Mouse (Mus musculus) limb, embryonic 13.5 days (tissue): ENCODE results near the gene Taok3. TPM values are rescaled to one million over a fixed set of nuclear protein-coding genes. Genes with fewer than 3 reads are reported as not detected.
A peak's percentile ranks its signal among the peaks of the same experiment; 100 is the strongest.

ENCODE experiments used
- ATAC-seq: fragments of 200-750 bp; cut with Nextera tagmentation; 2 replicates; pipeline ENCODE4 v1.8.0; 2017; ENCODE audit warnings: low read depth, moderate number of reproducible peaks, moderate TSS enrichment; ENCODE audit not compliant: low FRiP score
- H3K27ac ChIP-seq: fragments of 300-500 bp; sonication (generic); 2 replicates; pipeline ENCODE4 v1.5.1; 2015; ENCODE audit warnings: inconsistent platforms, mild to moderate bottlenecking, moderate library complexity
- H3K27me3 ChIP-seq: fragments of 300-500 bp; sonication (generic); 2 replicates; pipeline ENCODE4 v1.6.1; 2015; ENCODE audit warnings: mild to moderate bottlenecking, inconsistent platforms
- H3K36me3 ChIP-seq: fragments of 300-500 bp; sonication (generic); 2 replicates; pipeline ENCODE4 v1.6.1; 2015; ENCODE audit warnings: inconsistent platforms, mild to moderate bottlenecking, moderate library complexity
- H3K4me1 ChIP-seq: fragments of 300-500 bp; sonication (generic); 2 replicates; pipeline ENCODE4 v1.6.1; 2015; ENCODE audit warnings: inconsistent platforms
- H3K4me2 ChIP-seq: fragments of 300-500 bp; sonication (generic); replicated peaks from 2 replicates; pipeline ENCODE4 v1.6.1; 2015; ENCODE audit warnings: inconsistent platforms, mild to moderate bottlenecking, moderate library complexity
- H3K4me3 ChIP-seq: fragments of 300-500 bp; sonication (generic); 2 replicates; pipeline ENCODE4 v1.5.1; 2015; ENCODE audit warnings: moderate library complexity, mild to moderate bottlenecking, inconsistent platforms
- H3K9ac ChIP-seq: fragments of 300-500 bp; sonication (generic); 2 replicates; pipeline ENCODE4 v1.6.1; 2015; ENCODE audit warnings: mild to moderate bottlenecking, inconsistent platforms
- H3K9me3 ChIP-seq: fragments of 300-500 bp; sonication (generic); 2 replicates; pipeline ENCODE4 v1.6.1; 2016; ENCODE audit warnings: inconsistent platforms
- WGBS: fragments of 180-500 bp; shearing (Covaris S2); methylation state at CpG from one replicate; pipeline ENCODE4 v1.1.7; 2015; 5-methylcytosine and 5-hydroxymethylcytosine counted together
- polyA plus RNA-seq: library from polyadenylated mRNA; unstranded; fragments of >200 nt; fragmentation: Nextera tagmentation; extraction: Ambion mirVana; gene quantifications from 2 replicates; pipeline ENCODE4 v1.2.1, GENCODE M21; 2015

Gene Taok3
- polyA plus RNA-seq, 1 experiment from 2014 or later, result 11.9 TPM

DNA sequence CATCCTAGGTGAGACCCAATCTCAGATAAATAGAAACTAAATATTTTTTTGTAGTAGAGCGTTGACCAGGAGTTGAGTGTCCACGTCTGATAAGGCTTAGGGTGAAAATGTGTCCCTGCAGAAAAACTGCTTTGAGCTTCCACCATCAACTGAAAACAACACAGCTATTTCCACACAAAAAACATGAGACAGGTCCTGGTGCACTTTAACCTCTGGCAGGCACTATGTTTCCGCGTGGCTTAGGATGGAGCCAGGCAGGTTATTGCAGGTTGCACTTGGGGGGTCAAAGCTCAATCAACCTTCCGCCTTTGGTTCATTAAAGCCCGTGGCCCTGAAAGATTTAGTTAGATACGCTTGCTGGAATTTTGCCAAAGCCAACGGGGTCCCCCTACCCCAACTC, 1.1 kb upstream of the Taok3 start:
- Histone ChIP-seq H3K9me3 (no peaks in the 10 kb centered on the region), H3K4me2 (peak overlapping the region; percentile 89), H3K27me3 (peaks cover 23% of the 10 kb centered on the region), H3K4me3 (peak overlapping the region; percentile 74; the same call in 1 of the 2 replicates), H3K9ac (no peak overlapping the region), H3K36me3 (no peaks in the 10 kb centered on the region), H3K4me1 (peaks cover 25% of the 10 kb centered on the region), H3K27ac (no peak overlapping the region)
- no peak for ATAC-seq
- WGBS, result 67% methylated on average over 8 of the region's 8 CpGs

GRCm38 (mm10) chr5:117120489-117121466, 849 bp downstream of the Taok3 start:
- H3K4me1 ChIP-seq, result peaks cover 18% of the 10 kb centered on the region
- H3K4me2 ChIP-seq, result peak overlapping the region; percentile 89
- under 1% methylated on average over 40 of the region's 40 CpGs for WGBS
- H3K27ac ChIP-seq, result no peak overlapping the region
- ATAC-seq, result peak; percentile 10
- H3K4me3 ChIP-seq, result peak overlapping the region; percentile 74
- H3K27me3 ChIP-seq, result peaks cover 23% of the 10 kb centered on the region
- H3K9me3 ChIP-seq, result no peaks in the 10 kb centered on the region
- H3K9ac ChIP-seq, result peak overlapping the region; percentile 68
- H3K36me3 ChIP-seq, result no peaks in the 10 kb centered on the region

GRCm38 (mm10) chr5:117121657-117122056, 1.7 kb downstream of the Taok3 start:
- Histone ChIP-seq H3K4me2 (peak overlapping the region; percentile 89; the same call in 1 of the 2 replicates), H3K4me3 (peak overlapping the region; percentile 74), H3K27ac (no peak overlapping the region), H3K4me1 (peaks cover 15% of the 10 kb centered on the region), H3K36me3 (no peaks in the 10 kb centered on the region), H3K9me3 (no peaks in the 10 kb centered on the region), H3K9ac (no peak overlapping the region), H3K27me3 (peaks cover 23% of the 10 kb centered on the region)
- no peak for ATAC-seq
- WGBS, result 4% methylated on average over 2 of the region's 2 CpGs

DNA sequence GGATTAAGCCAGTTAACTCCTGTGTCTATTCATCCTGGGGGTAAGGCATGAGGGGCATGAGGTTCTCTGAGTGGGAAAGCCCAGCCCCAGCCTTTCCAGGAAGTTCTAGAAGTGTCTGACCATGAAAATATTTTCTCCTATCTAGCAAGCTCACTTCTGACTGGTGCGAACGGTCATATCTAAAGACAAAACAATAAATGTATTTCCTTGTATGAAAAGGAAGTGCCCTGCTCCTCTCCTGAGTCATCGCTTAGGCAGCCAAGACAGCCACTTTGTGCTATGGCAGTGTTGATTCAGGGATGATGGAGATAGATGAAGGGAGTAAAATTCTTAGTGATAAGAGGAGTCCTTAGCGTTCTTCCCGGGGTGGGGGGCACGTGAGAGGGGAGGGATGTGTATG, 3.2 kb downstream of the Taok3 start:
- Histone ChIP-seq H3K9ac (no peak overlapping the region), H3K4me2 (no peak overlapping the region), H3K4me1 (peaks cover 15% of the 10 kb centered on the region), H3K9me3 (no peaks in the 10 kb centered on the region), H3K27ac (no peak overlapping the region), H3K4me3 (no peak overlapping the region), H3K36me3 (no peaks in the 10 kb centered on the region), H3K27me3 (peaks cover 23% of the 10 kb centered on the region)
- 90% methylated on average over 6 of the region's 6 CpGs for WGBS
- no peak for ATAC-seq

DNA sequence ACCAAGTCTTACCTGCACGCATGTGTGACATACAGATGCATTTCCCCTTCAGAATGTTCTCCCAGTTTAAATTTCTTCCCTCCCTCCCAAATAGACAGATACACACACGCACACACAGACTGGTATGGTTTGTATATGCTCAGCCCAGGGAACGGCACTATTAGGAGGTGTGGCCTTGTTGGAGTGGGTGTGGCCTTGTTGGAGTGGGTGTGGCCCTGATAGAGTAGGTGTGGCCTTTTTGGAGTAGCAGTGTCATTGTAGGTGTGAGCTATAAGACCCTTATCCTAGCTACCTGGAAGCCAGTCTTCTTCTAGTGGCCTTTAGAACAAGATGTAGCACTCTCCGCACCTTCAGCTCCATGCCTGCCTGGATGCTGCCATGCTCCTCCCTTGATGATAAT, 3.9 kb downstream of the Taok3 start:
- no peak for ATAC-seq
- Histone ChIP-seq H3K4me3 (no peak overlapping the region), H3K27ac (no peak overlapping the region), H3K9me3 (no peaks in the 10 kb centered on the region), H3K4me1 (peaks cover 15% of the 10 kb centered on the region), H3K4me2 (no peak overlapping the region), H3K27me3 (peaks cover 23% of the 10 kb centered on the region), H3K36me3 (no peaks in the 10 kb centered on the region), H3K9ac (no peak overlapping the region)
- 89% methylated on average over 4 of the region's 4 CpGs for WGBS

- peaks cover 18% of the 10 kb centered on the region for H3K27me3 ChIP-seq
- H3K9me3 ChIP-seq, result no peaks in the 10 kb centered on the region
- no peak overlapping the region for H3K4me3 ChIP-seq
- 80% methylated on average over 16 of the region's 16 CpGs for WGBS
- ATAC-seq, result peak; percentile 15; the same call in 1 of the 2 replicates
- H3K36me3 ChIP-seq, result no peaks in the 10 kb centered on the region
- H3K9ac ChIP-seq, result no peak overlapping the region
- no peak overlapping the region for H3K4me2 ChIP-seq
- H3K27ac ChIP-seq, result no peak overlapping the region
- H3K4me1 ChIP-seq, result peaks cover 9% of the 10 kb centered on the region
Observed at GRCm38 (mm10) chr5:117125482-117126346, 5.8 kb downstream of the Taok3 start.

DNA sequence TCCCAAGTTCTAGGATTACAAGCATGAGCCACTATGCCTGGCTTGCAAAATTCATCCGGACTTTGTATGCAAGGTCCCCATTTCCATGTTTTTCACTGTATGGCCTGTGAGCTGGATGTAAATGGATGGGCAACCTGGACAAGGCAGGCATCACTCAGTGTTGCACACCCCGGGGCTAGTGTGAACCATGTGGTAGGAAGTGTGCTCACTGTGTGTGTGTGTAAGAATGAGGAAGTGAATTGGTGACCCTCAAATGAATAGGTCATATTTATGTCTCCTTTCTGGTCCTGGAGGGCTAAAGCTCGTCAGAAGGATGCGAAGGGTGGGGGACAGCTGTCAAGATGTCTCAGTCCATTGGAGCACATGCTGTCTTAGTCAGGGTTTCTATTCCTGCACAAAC, 7.1 kb downstream of the Taok3 start:
- no peak for ATAC-seq
- H3K27ac ChIP-seq, result no peak overlapping the region
- H3K9ac ChIP-seq, result no peak overlapping the region
- H3K4me1 ChIP-seq, result no peaks in the 10 kb centered on the region
- no peak overlapping the region for H3K4me3 ChIP-seq
- no peak overlapping the region for H3K4me2 ChIP-seq
- H3K27me3 ChIP-seq, result peaks cover 6% of the 10 kb centered on the region; the same call in 1 of the 2 replicates
- no peaks in the 10 kb centered on the region for H3K9me3 ChIP-seq
- WGBS, result 80% methylated on average over 4 of the region's 4 CpGs
- H3K36me3 ChIP-seq, result no peaks in the 10 kb centered on the region

DNA sequence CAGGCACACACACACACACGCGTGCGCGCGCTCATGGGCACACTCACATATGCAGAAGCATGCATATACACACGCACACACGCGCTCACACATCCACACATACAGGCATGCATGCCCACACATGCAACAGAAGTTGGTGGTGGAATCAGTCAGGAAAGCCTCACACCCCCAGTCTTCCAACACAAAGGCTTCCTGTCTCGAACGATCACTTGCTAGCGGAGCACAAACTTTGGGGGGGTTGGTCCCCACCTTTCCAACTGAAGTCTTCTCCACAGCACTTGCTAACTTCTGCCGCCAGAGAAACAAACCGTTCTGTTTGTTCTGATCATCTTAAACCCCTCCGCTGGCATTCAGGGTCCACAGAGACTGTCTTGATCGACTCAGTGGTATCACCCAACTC, 10.8 kb downstream of the Taok3 start:
- ATAC-seq, result no peak
- Histone ChIP-seq H3K36me3 (no peaks in the 10 kb centered on the region), H3K9ac (no peak overlapping the region), H3K27ac (no peak overlapping the region), H3K4me1 (peaks cover 8% of the 10 kb centered on the region), H3K9me3 (no peaks in the 10 kb centered on the region), H3K4me2 (no peak overlapping the region), H3K27me3 (no peaks in the 10 kb centered on the region), H3K4me3 (no peak overlapping the region)
- 94% methylated on average over 15 of the region's 15 CpGs for WGBS

GRCm38 (mm10) chr5:117133446-117134065, 13.6 kb downstream of the Taok3 start:
- WGBS, result 86% methylated on average over 17 of the region's 17 CpGs
- no peak overlapping the region for H3K4me2 ChIP-seq
- no peak for ATAC-seq

GRCm38 (mm10) chr5:117134066-117134888, 14.3 kb downstream of the Taok3 start:
- 64% methylated on average over 19 of the region's 19 CpGs for WGBS
- Histone ChIP-seq H3K9me3 (no peaks in the 10 kb centered on the region), H3K4me3 (no peak overlapping the region), H3K27me3 (no peaks in the 10 kb centered on the region), H3K4me1 (peaks cover 12% of the 10 kb centered on the region), H3K9ac (no peak overlapping the region), H3K27ac (no peak overlapping the region), H3K36me3 (no peaks in the 10 kb centered on the region), H3K4me2 (no peak overlapping the region)
- no peak for ATAC-seq

More at GRCm38 (mm10) chr5:117133446-117134065, 13.6 kb downstream of the Taok3 start:
- Histone ChIP-seq H3K9ac (no peak overlapping the region), H3K9me3 (no peaks in the 10 kb centered on the region), H3K4me1 (peaks cover 12% of the 10 kb centered on the region), H3K27me3 (no peaks in the 10 kb centered on the region), H3K27ac (no peak overlapping the region), H3K36me3 (no peaks in the 10 kb centered on the region), H3K4me3 (no peak overlapping the region)

DNA sequence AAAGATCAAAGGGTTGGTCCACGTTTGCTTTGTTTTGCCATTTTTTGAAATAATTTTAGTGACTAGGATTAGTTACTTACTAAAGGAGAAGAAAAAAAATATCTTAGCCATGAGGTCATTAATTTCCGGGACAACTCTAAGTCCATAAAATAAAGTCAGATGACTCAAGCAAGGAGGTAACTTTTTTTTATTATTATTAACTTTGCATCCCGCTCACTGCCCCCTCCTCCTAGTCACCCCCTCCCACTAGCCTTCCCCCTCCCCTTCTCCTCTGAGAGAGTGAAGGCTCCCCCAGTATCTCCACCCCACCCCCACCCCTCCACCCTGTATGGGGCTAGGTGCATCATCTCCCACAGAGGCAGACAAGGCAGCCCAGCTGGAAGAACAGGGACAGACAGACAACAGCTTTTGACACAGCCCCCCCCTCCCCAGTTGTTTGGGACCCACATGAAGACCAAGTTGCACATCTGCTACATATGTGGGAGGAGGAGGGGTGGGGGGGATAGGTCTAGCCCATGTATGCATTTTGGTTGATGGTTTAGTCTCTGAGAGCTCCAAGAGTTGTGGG, 15.0 kb downstream of the Taok3 start:
- H3K9ac ChIP-seq, result no peak overlapping the region
- H3K9me3 ChIP-seq, result no peaks in the 10 kb centered on the region
- H3K36me3 ChIP-seq, result no peaks in the 10 kb centered on the region
- no peak overlapping the region for H3K4me2 ChIP-seq
- 49% methylated on average over 3 of the region's 3 CpGs for WGBS
- H3K27me3 ChIP-seq, result no peaks in the 10 kb centered on the region
- no peak overlapping the region for H3K4me3 ChIP-seq
- no peak overlapping the region for H3K27ac ChIP-seq
- ATAC-seq, result no peak; the same call in 1 of the 2 replicates
- peaks cover 12% of the 10 kb centered on the region for H3K4me1 ChIP-seq
